Mouse (Mus musculus) forebrain, embryonic 13.5 days (tissue): ENCODE results near the gene Rubcn. TPM values are rescaled to one million over a fixed set of nuclear protein-coding genes. Genes with fewer than 3 reads are reported as not detected.
"Not testable (repeated sequence)": the region's sequence is repeated elsewhere in the genome, so short reads cannot be mapped to it uniquely, and the experiment has no call there.

Source experiments
- ATAC-seq: fragments of 200-750 bp; cut with Nextera tagmentation; 2 replicates; pipeline ENCODE4 v1.8.0; 2017
- H3K27ac ChIP-seq: fragments of 300-500 bp; sonication (generic); 2 replicates; pipeline ENCODE4 v1.5.1; 2015; ENCODE audit warnings: inconsistent platforms, mild to moderate bottlenecking, moderate library complexity
- H3K27me3 ChIP-seq: fragments of 300-500 bp; sonication (generic); 2 replicates; pipeline ENCODE4 v1.6.1; 2015; ENCODE audit warnings: mild to moderate bottlenecking, inconsistent platforms
- H3K36me3 ChIP-seq: fragments of 300-500 bp; sonication (generic); 2 replicates; pipeline ENCODE4 v1.6.1; 2015; ENCODE audit warnings: mild to moderate bottlenecking, inconsistent platforms; ENCODE audit not compliant: poor library complexity, severe bottlenecking
- H3K4me1 ChIP-seq: fragments of 300-500 bp; sonication (generic); 2 replicates; pipeline ENCODE4 v1.6.1; 2015; ENCODE audit warnings: inconsistent platforms
- H3K4me2 ChIP-seq: fragments of 300-500 bp; sonication (generic); 2 replicates; pipeline ENCODE4 v1.6.1; 2015; ENCODE audit warnings: inconsistent platforms, mild to moderate bottlenecking, moderate library complexity
- H3K4me3 ChIP-seq: fragments of 300-500 bp; sonication (generic); 2 replicates; pipeline ENCODE4 v1.5.1; 2015; ENCODE audit warnings: mild to moderate bottlenecking, inconsistent platforms
- H3K9ac ChIP-seq: fragments of 300-500 bp; sonication (generic); 2 replicates; pipeline ENCODE4 v1.6.1; 2015; ENCODE audit warnings: mild to moderate bottlenecking, inconsistent platforms
- H3K9me3 ChIP-seq: fragments of 300-500 bp; sonication (generic); replicated peaks from 2 replicates; pipeline ENCODE4 v1.6.1; 2016; ENCODE audit warnings: inconsistent platforms
- WGBS: fragments of 180-500 bp; shearing (Covaris S2); methylation state at CpG from one replicate; pipeline ENCODE4 v1.1.7; 2015; 5-methylcytosine and 5-hydroxymethylcytosine counted together
- polyA plus RNA-seq: library from polyadenylated mRNA; unstranded; fragments of >200 nt; fragmentation: Nextera tagmentation; extraction: Ambion mirVana; gene quantifications from 2 replicates; pipeline ENCODE4 v1.2.1, GENCODE M21; 2015

Gene Rubcn
- polyA plus RNA-seq = 22.3 and 25.0 TPM in 2 replicates

GRCm38 (mm10) chr16:32877343-32878156, at the start of gene Rubcn, which contains the start of gene Fyttd1:
Rubcn (minus strand) TSS chr16:32877766.
Fyttd1 (plus strand) TSS chr16:32877500.
- Histone ChIP-seq H3K27me3 (no peaks in the 10 kb centered on the region), H3K4me2 (peak within 1 kb of the TSS; percentile 88), H3K9ac (peak within 1 kb of the TSS; percentile 87), H3K27ac (peak within 1 kb of the TSS; percentile 74), H3K9me3 (no peaks in the 10 kb centered on the region), H3K4me3 (peak within 1 kb of the TSS; percentile 88), H3K36me3 (no peaks in the 10 kb centered on the region), H3K4me1 (peaks cover 27% of the 10 kb centered on the region)
- WGBS = under 1% methylated on average over 68 of the region's 83 CpGs
- ATAC-seq = peak; percentile 98

- Histone ChIP-seq H3K9ac (no peak overlapping the region), H3K27ac (no peak overlapping the region), H3K36me3 (peaks cover 27% of the 10 kb centered on the region), H3K4me3 (no peak overlapping the region), H3K4me2 (no peak overlapping the region), H3K4me1 (peaks cover 4% of the 10 kb centered on the region; the same call in 1 of the 2 replicates), H3K9me3 (no peaks in the 10 kb centered on the region), H3K27me3 (no peaks in the 10 kb centered on the region)
- WGBS = 92% methylated on average over 8 of the region's 8 CpGs
- no peak for ATAC-seq
Measured at GRCm38 (mm10) chr16:32927044-32927443, 49.5 kb upstream of the Rubcn start.

- 94% methylated on average over 9 of the region's 9 CpGs for WGBS
Measured at GRCm38 (mm10) chr16:32926629-32927028, 49.1 kb upstream of the Rubcn start.

GRCm38 (mm10) chr16:32915292-32916068, 37.9 kb upstream of the Rubcn start:
- Histone ChIP-seq H3K4me2 (peak overlapping the region; percentile 77), H3K27me3 (no peaks in the 10 kb centered on the region), H3K9me3 (no peaks in the 10 kb centered on the region), H3K27ac (no peak overlapping the region), H3K4me1 (peaks cover 17% of the 10 kb centered on the region), H3K4me3 (peak overlapping the region; percentile 95), H3K36me3 (peaks cover 7% of the 10 kb centered on the region; the same call in 1 of the 2 replicates), H3K9ac (peak overlapping the region; percentile 94; the same call in 1 of the 2 replicates)
- 77% methylated on average over 9 of the region's 9 CpGs for WGBS
- no peak for ATAC-seq

More at GRCm38 (mm10) chr16:32926629-32927028, 49.1 kb upstream of the Rubcn start:
- H3K9me3 ChIP-seq, H3K27me3 ChIP-seq, ATAC-seq, H3K4me1 ChIP-seq, H3K4me2 ChIP-seq, H3K4me3 ChIP-seq, H3K27ac ChIP-seq, H3K9ac ChIP-seq: not testable (repeated sequence)
- H3K36me3 ChIP-seq = peaks cover 31% of the 10 kb centered on the region

GRCm38 (mm10) chr16:32913937-32914881, 36.6 kb upstream of the Rubcn start, which contains the start of gene Lrch3:
Lrch3 (plus strand) TSS chr16:32914100.
- no peaks in the 10 kb centered on the region for H3K27me3 ChIP-seq
- H3K4me1 ChIP-seq = peaks cover 17% of the 10 kb centered on the region
- under 1% methylated on average over 85 of the region's 85 CpGs for WGBS
- no peaks in the 10 kb centered on the region for H3K36me3 ChIP-seq
- peak within 1 kb of the TSS; percentile 95 for H3K4me3 ChIP-seq
- peak within 1 kb of the TSS; percentile 94 for H3K9ac ChIP-seq
- H3K4me2 ChIP-seq = peak within 1 kb of the TSS; percentile 77
- H3K9me3 ChIP-seq = no peaks in the 10 kb centered on the region
- peak within 1 kb of the TSS; percentile 79 for H3K27ac ChIP-seq
- peak; percentile 91 for ATAC-seq

GRCm38 (mm10) chr16:32913212-32913611, 35.6 kb upstream of the Rubcn start:
- ATAC-seq = no peak
- Histone ChIP-seq H3K4me2 (peak overlapping the region; percentile 77), H3K9me3 (no peaks in the 10 kb centered on the region), H3K9ac (no peak overlapping the region), H3K4me1 (peaks cover 17% of the 10 kb centered on the region), H3K36me3 (peaks cover under 1% of the 10 kb centered on the region; the same call in 1 of the 2 replicates), H3K4me3 (no peak overlapping the region; the same call in 1 of the 2 replicates), H3K27me3 (no peaks in the 10 kb centered on the region), H3K27ac (no peak overlapping the region)
- WGBS = 71% methylated on average over 7 of the region's 7 CpGs

- no peaks in the 10 kb centered on the region for H3K9me3 ChIP-seq
- 92% methylated on average over 8 of the region's 8 CpGs for WGBS
Measured at GRCm38 (mm10) chr16:32906727-32907126, 29.2 kb upstream of the Rubcn start.

GRCm38 (mm10) chr16:32906186-32906585, 28.6 kb upstream of the Rubcn start:
- H3K36me3 ChIP-seq = peaks cover 31% of the 10 kb centered on the region
- H3K27ac ChIP-seq = no peak overlapping the region
- 82% methylated on average over 2 of the region's 2 CpGs for WGBS
- no peaks in the 10 kb centered on the region for H3K4me1 ChIP-seq
- no peak overlapping the region for H3K4me3 ChIP-seq
- H3K27me3 ChIP-seq = no peaks in the 10 kb centered on the region
- no peaks in the 10 kb centered on the region for H3K9me3 ChIP-seq
- no peak for ATAC-seq
- H3K4me2 ChIP-seq = no peak overlapping the region
- H3K9ac ChIP-seq = no peak overlapping the region

More at GRCm38 (mm10) chr16:32906727-32907126, 29.2 kb upstream of the Rubcn start:
- H3K4me3 ChIP-seq = no peak overlapping the region
- no peak for ATAC-seq
- no peaks in the 10 kb centered on the region for H3K4me1 ChIP-seq
- no peak overlapping the region for H3K27ac ChIP-seq
- no peak overlapping the region for H3K9ac ChIP-seq
- H3K27me3 ChIP-seq = no peaks in the 10 kb centered on the region
- peaks cover 28% of the 10 kb centered on the region for H3K36me3 ChIP-seq
- H3K4me2 ChIP-seq = no peak overlapping the region

- peaks cover 53% of the 10 kb centered on the region for H3K36me3 ChIP-seq
- no peak overlapping the region for H3K27ac ChIP-seq
- no peaks in the 10 kb centered on the region for H3K9me3 ChIP-seq
- H3K4me3 ChIP-seq = no peak overlapping the region
- no peaks in the 10 kb centered on the region for H3K4me1 ChIP-seq
- 71% methylated on average over 3 of the region's 3 CpGs for WGBS
- H3K9ac ChIP-seq = no peak overlapping the region
- no peak overlapping the region for H3K4me2 ChIP-seq
- no peaks in the 10 kb centered on the region for H3K27me3 ChIP-seq
- no peak for ATAC-seq
Measured at GRCm38 (mm10) chr16:32902051-32902428, 24.5 kb upstream of the Rubcn start.

GRCm38 (mm10) chr16:32901360-32902050, 23.9 kb upstream of the Rubcn start:
- no peaks in the 10 kb centered on the region for H3K27me3 ChIP-seq
- no peaks in the 10 kb centered on the region for H3K9me3 ChIP-seq
- no peak overlapping the region for H3K4me3 ChIP-seq
- no peaks in the 10 kb centered on the region for H3K4me1 ChIP-seq
- WGBS = 89% methylated on average over 2 of the region's 2 CpGs
- no peak overlapping the region for H3K27ac ChIP-seq
- no peak for ATAC-seq
- H3K36me3 ChIP-seq = peaks cover 50% of the 10 kb centered on the region
- H3K4me2 ChIP-seq = no peak overlapping the region
- no peak overlapping the region for H3K9ac ChIP-seq

- no peak overlapping the region for H3K27ac ChIP-seq
- peaks cover 67% of the 10 kb centered on the region for H3K36me3 ChIP-seq
- no peak overlapping the region for H3K4me2 ChIP-seq
- no peaks in the 10 kb centered on the region for H3K9me3 ChIP-seq
- H3K4me1 ChIP-seq = no peaks in the 10 kb centered on the region
- H3K27me3 ChIP-seq = no peaks in the 10 kb centered on the region
- H3K9ac ChIP-seq = no peak overlapping the region
- no peak overlapping the region for H3K4me3 ChIP-seq
- no peak for ATAC-seq
Measured at GRCm38 (mm10) chr16:32896126-32896525, 18.6 kb upstream of the Rubcn start.
